ENCODE assay signal across 9 mouse cellular contexts in genomic region chr5:93207555-93207954, GRCm38 (mm10). TPM values are rescaled to one million over a fixed set of nuclear protein-coding genes. Genes with fewer than 3 reads are reported as not detected.
A peak's percentile ranks its signal among the peaks of the same experiment; 100 is the strongest.
DNase-seq lines count a peak whose midpoint lies in the region; ATAC-seq and TF ChIP-seq lines count a peak whose summit lies in the region.
"Had no signal": no experiment of that assay in that cellular context is flagged by ENCODE, and none has a peak within 500 bp of the region (broad histone marks: within the 10 kb centered on the region; RNA-seq: fewer than 3 reads in every experiment).

No protein-coding gene starts in this region.

- TF ChIP-seq POLR2A in heart, adult 2 months (IDR thresholded peaks at IDR 0.05; ENCODE audit: insufficient read depth, low read depth, low read length): no peak

- H3K4me2 ChIP-seq in midbrain, embryonic 16.5 days (ENCODE audit: low read length): no peak overlapping the region; the same call in 1 of the 2 replicates
- peak overlapping the region; percentile 90; the same call in 1 of the 2 replicates for H3K4me2 ChIP-seq in hindbrain, embryonic 14.5 days (replicated peaks)
- peak overlapping the region; percentile 61; the same call in 1 of the 2 replicates for H3K4me2 ChIP-seq in neural tube, embryonic 13.5 days

- intact Hi-C loops in heart, adult 2 months (cut with DNase I): no loop called here

- peaks cover 8% of the 10 kb centered on the region for H3K36me3 ChIP-seq in heart, adult 2 months (ENCODE audit: control insufficient read depth, insufficient read depth, low read length)
- no peaks in the 10 kb centered on the region for H3K36me3 ChIP-seq in midbrain, embryonic 10.5 days
- H3K36me3 ChIP-seq in midbrain, embryonic 16.5 days (ENCODE audit: control insufficient read depth, insufficient read depth, low read length): no peaks in the 10 kb centered on the region
- H3K36me3 ChIP-seq in hindbrain, embryonic 14.5 days (replicated peaks; ENCODE audit: control insufficient read depth, insufficient read depth): no peaks in the 10 kb centered on the region
- no peaks in the 10 kb centered on the region for H3K36me3 ChIP-seq in neural tube, embryonic 13.5 days

- H3K9ac ChIP-seq in heart, adult 2 months (ENCODE audit: low read depth, low read length): no peak overlapping the region
- no peak overlapping the region for H3K9ac ChIP-seq in midbrain, embryonic 16.5 days (ENCODE audit: low read depth, low read length)
- peak overlapping the region; percentile 95; the same call in 1 of the 2 replicates for H3K9ac ChIP-seq in hindbrain, embryonic 14.5 days
- 0 out of 2 replicates have a peak overlapping the region, but pooled peaks have one; percentile 31 for H3K9ac ChIP-seq in neural tube, embryonic 13.5 days

- TF ChIP-seq CTCF in heart, adult 2 months (IDR thresholded peaks at IDR 0.05): no peak

- peak overlapping the region; percentile 100; the same call in 1 of the 2 replicates for H3K27ac ChIP-seq in heart, adult 2 months
- peak overlapping the region; percentile 98 for H3K27ac ChIP-seq in midbrain, embryonic 10.5 days (replicated peaks)
- no peak overlapping the region for H3K27ac ChIP-seq in midbrain, embryonic 16.5 days (ENCODE audit: low read length)
- H3K27ac ChIP-seq in hindbrain, embryonic 14.5 days: peak overlapping the region; percentile 86
- H3K27ac ChIP-seq in neural tube, embryonic 13.5 days (replicated peaks): no peak overlapping the region; the same call in 1 of the 2 replicates

- no peaks in the 10 kb centered on the region for H3K9me3 ChIP-seq in midbrain, embryonic 10.5 days (replicated peaks)
- H3K9me3 ChIP-seq in midbrain, embryonic 16.5 days (replicated peaks; ENCODE audit: control insufficient read depth, low read length, poor library complexity, severe bottlenecking): no peaks in the 10 kb centered on the region
- no peaks in the 10 kb centered on the region for H3K9me3 ChIP-seq in hindbrain, embryonic 14.5 days (ENCODE audit: control insufficient read depth, low read length)
- no peaks in the 10 kb centered on the region for H3K9me3 ChIP-seq in neural tube, embryonic 13.5 days

- WGBS in heart, adult 2 months: 89% methylated on average over 1 of the region's 1 CpGs
- WGBS in midbrain, embryonic 10.5 days: 85% methylated on average over 1 of the region's 1 CpGs
- 63% methylated on average over 1 of the region's 1 CpGs for WGBS in midbrain, embryonic 16.5 days
- 74% methylated on average over 1 of the region's 1 CpGs for WGBS in hindbrain, embryonic 14.5 days
- 79% methylated on average over 1 of the region's 1 CpGs for WGBS in neural tube, embryonic 13.5 days

- H3K79me2 ChIP-seq in heart, adult 2 months (replicated peaks; ENCODE audit: control insufficient read depth, insufficient read depth, low read length): no peaks in the 10 kb centered on the region; the same call in none of the 2 replicates

- no peak for DNase-seq in heart, adult 2 months
- no peak for DNase-seq in heart, adult 9 months (ENCODE audit: low spot score in 2 of 2)
- no peak for DNase-seq in midbrain, embryonic 10.5 days (ENCODE audit: low spot score)
- DNase-seq in hindbrain, embryonic 14.5 days (ENCODE audit: low spot score): no peak
- no peak for DNase-seq in ovary, adult 18-20 months (ENCODE audit: low spot score)
- DNase-seq in gastrocnemius, adult 8-10 months (ENCODE audit: low spot score in 2 of 2): no peak

- TF ChIP-seq EP300 in heart, adult 2 months (IDR thresholded peaks at IDR 0.05; ENCODE audit: insufficient read depth, low read depth, low read length): no peak

- H3K4me3 ChIP-seq in heart, adult 2 months: no peak overlapping the region
- H3K4me3 ChIP-seq in midbrain, embryonic 10.5 days: 0 out of 2 replicates have a peak overlapping the region, but pooled peaks have one; percentile 9
- H3K4me3 ChIP-seq in midbrain, embryonic 16.5 days (ENCODE audit: low read depth, low read length): no peak overlapping the region
- no peak overlapping the region for H3K4me3 ChIP-seq in hindbrain, embryonic 14.5 days (replicated peaks; ENCODE audit: low read length)
- H3K4me3 ChIP-seq in neural tube, embryonic 13.5 days: no peak overlapping the region

- no peaks in the 10 kb centered on the region for H3K27me3 ChIP-seq in heart, adult 2 months (ENCODE audit: control insufficient read depth, insufficient read depth, low read length)
- H3K27me3 ChIP-seq in midbrain, embryonic 10.5 days (ENCODE audit: low read depth, poor library complexity, severe bottlenecking): no peaks in the 10 kb centered on the region
- no peaks in the 10 kb centered on the region for H3K27me3 ChIP-seq in midbrain, embryonic 16.5 days (ENCODE audit: control insufficient read depth, insufficient read depth, low read depth, low read length)
- no peaks in the 10 kb centered on the region for H3K27me3 ChIP-seq in hindbrain, embryonic 14.5 days (ENCODE audit: control insufficient read depth, insufficient read depth, low read length)
- H3K27me3 ChIP-seq in neural tube, embryonic 13.5 days: no peaks in the 10 kb centered on the region

- H3K4me1 ChIP-seq in heart, adult 2 months (ENCODE audit: control insufficient read depth, insufficient read depth, low read length): peaks cover 2% of the 10 kb centered on the region
- peaks cover 35% of the 10 kb centered on the region for H3K4me1 ChIP-seq in midbrain, embryonic 10.5 days
- peaks cover 29% of the 10 kb centered on the region for H3K4me1 ChIP-seq in midbrain, embryonic 16.5 days (ENCODE audit: control insufficient read depth, insufficient read depth, low read length)
- peaks cover 17% of the 10 kb centered on the region for H3K4me1 ChIP-seq in hindbrain, embryonic 14.5 days (replicated peaks; ENCODE audit: control insufficient read depth, insufficient read depth, low read length)
- H3K4me1 ChIP-seq in neural tube, embryonic 13.5 days (replicated peaks): peaks cover 34% of the 10 kb centered on the region

- no peak for ATAC-seq in midbrain, embryonic 16.5 days
- no peak for ATAC-seq in hindbrain, embryonic 14.5 days (ENCODE audit: low FRiP score)
- no peak for ATAC-seq in neural tube, embryonic 13.5 days (ENCODE audit: low read depth)

RNA-seq across cellular contexts. Expression of gene 2010109A12Rik, which starts 1.2 kb away (rescaled TPM):
- total RNA-seq in heart, adult 2 months (2021): under 1 TPM; 0.57 to 0.59 TPM
- polyA plus RNA-seq in heart, adult 2 months (2012; rRNA removed): not detected in 2 replicates
- polyA plus RNA-seq in midbrain, embryonic 10.5 days (2016; fragmentation: Nextera tagmentation; extraction: Ambion mirVana): 2.7 and 3.0 TPM in 2 replicates
- polyA plus RNA-seq in midbrain, embryonic 16.5 days (2015; fragmentation: Nextera tagmentation; extraction: Ambion mirVana): 1.2 and 2.2 TPM in 2 replicates
- 0.94 and 1.2 TPM in 2 replicates for polyA plus RNA-seq in hindbrain, embryonic 14.5 days (2014; fragmentation: Nextera tagmentation; extraction: Ambion mirVana)
- polyA plus RNA-seq in neural tube, embryonic 13.5 days (2015; fragmentation: Nextera tagmentation; extraction: Ambion mirVana): 1.7 and 3.3 TPM in 2 replicates
- total RNA-seq in gastrocnemius, adult 8-10 months (2022): not detected
- polyA plus RNA-seq: macrophage had no signal

RNA-seq across cellular contexts. Expression of gene Ccni, which starts 1.3 kb away (rescaled TPM):
- total RNA-seq in heart, adult 2 months (2021): 100 to 1,000 TPM; 147 to 166 TPM
- polyA plus RNA-seq in heart, adult 2 months (2012; rRNA removed): 56.5 and 119 TPM in 2 replicates
- 105 and 115 TPM in 2 replicates for polyA plus RNA-seq in midbrain, embryonic 10.5 days (2016; fragmentation: Nextera tagmentation; extraction: Ambion mirVana)
- 135 and 140 TPM in 2 replicates for polyA plus RNA-seq in midbrain, embryonic 16.5 days (2015; fragmentation: Nextera tagmentation; extraction: Ambion mirVana)
- polyA plus RNA-seq in hindbrain, embryonic 14.5 days (2014; fragmentation: Nextera tagmentation; extraction: Ambion mirVana): 173 and 186 TPM in 2 replicates
- 140 and 142 TPM in 2 replicates for polyA plus RNA-seq in neural tube, embryonic 13.5 days (2015; fragmentation: Nextera tagmentation; extraction: Ambion mirVana)
- 10 to 100 TPM; 58.7 to 80.0 (median 65.4) TPM for total RNA-seq in gastrocnemius, adult 8-10 months (2022)

RNA-seq across cellular contexts. Expression of gene Ccng2, which starts 59.5 kb away (rescaled TPM):
- 10 to 100 TPM; 12.3 to 13.5 TPM for total RNA-seq in heart, adult 2 months (2021)
- polyA plus RNA-seq in heart, adult 2 months (2012; rRNA removed): 7.2 and 13.3 TPM in 2 replicates
- 44.5 and 66.7 TPM in 2 replicates for polyA plus RNA-seq in midbrain, embryonic 10.5 days (2016; fragmentation: Nextera tagmentation; extraction: Ambion mirVana)
- polyA plus RNA-seq in midbrain, embryonic 16.5 days (2015; fragmentation: Nextera tagmentation; extraction: Ambion mirVana): 66.2 and 73.9 TPM in 2 replicates
- 78.3 and 82.0 TPM in 2 replicates for polyA plus RNA-seq in hindbrain, embryonic 14.5 days (2014; fragmentation: Nextera tagmentation; extraction: Ambion mirVana)
- polyA plus RNA-seq in neural tube, embryonic 13.5 days (2015; fragmentation: Nextera tagmentation; extraction: Ambion mirVana): 110 and 129 TPM in 2 replicates
- total RNA-seq in gastrocnemius, adult 8-10 months (2022): 10 to 100 TPM; 10.1 to 13.5 (median 12.2) TPM

Comparison
In these comparisons a context has a peak if more than half of its experiments do, and no peak if none do; other contexts are left out.
1. H3K27ac ChIP-seq: peak in heart, adult 2 months (single experiment), midbrain, embryonic 10.5 days (single experiment) and hindbrain, embryonic 14.5 days (single experiment); none in midbrain, embryonic 16.5 days (single experiment) and neural tube, embryonic 13.5 days (single experiment).
2. H3K9ac ChIP-seq: peak in hindbrain, embryonic 14.5 days (single experiment) and neural tube, embryonic 13.5 days (single experiment); none in heart, adult 2 months (single experiment) and midbrain, embryonic 16.5 days (single experiment).